Mouse (Mus musculus): ENCODE results near the gene Mylk.
"Not testable (repeated sequence)": the region's sequence is repeated elsewhere in the genome, so short reads cannot be mapped to it uniquely, and the experiment has no call there.

Gene Mylk

GRCm38 (mm10) chr16:34772445-34773032 is 27.5 kb downstream of the Mylk start:
- DNase-seq, result no peak

GRCm38 (mm10) chr16:34782442-34782841 is 37.4 kb downstream of the Mylk start:
- DNase-seq, result no peak

GRCm38 (mm10) chr16:34783536-34783935 is 38.5 kb downstream of the Mylk start:
- DNase-seq, result no peak

GRCm38 (mm10) chr16:34784675-34785074 is 39.7 kb downstream of the Mylk start:
- DNase-seq, result no peak

- DNase-seq, result no peak
Observed at GRCm38 (mm10) chr16:34792555-34792954, 47.5 kb downstream of the Mylk start.

GRCm38 (mm10) chr16:34793000-34793399 is 48.0 kb downstream of the Mylk start:
- no peak for DNase-seq

GRCm38 (mm10) chr16:34801222-34801621 is 56.2 kb downstream of the Mylk start:
- DNase-seq, result no peak

GRCm38 (mm10) chr16:34804286-34805010 is 59.4 kb downstream of the Mylk start:
- no peak for DNase-seq

- DNase-seq, result no peak
Observed at GRCm38 (mm10) chr16:34806883-34807767, 62.1 kb downstream of the Mylk start.

- no peak for DNase-seq
Observed at GRCm38 (mm10) chr16:34807768-34808275, 62.8 kb downstream of the Mylk start.

- DNase-seq, result no peak
Observed at GRCm38 (mm10) chr16:34812165-34812564, 67.2 kb downstream of the Mylk start.

- DNase-seq, result not testable (repeated sequence)
Observed at GRCm38 (mm10) chr16:34813161-34813560, 68.2 kb downstream of the Mylk start.

GRCm38 (mm10) chr16:34813570-34813969 is 68.6 kb downstream of the Mylk start:
- no peak for DNase-seq

GRCm38 (mm10) chr16:34814612-34815011 is 69.6 kb downstream of the Mylk start:
- no peak for DNase-seq

- no peak for DNase-seq
Observed at GRCm38 (mm10) chr16:34816548-34816947, 71.5 kb downstream of the Mylk start.

- no peak for DNase-seq
Observed at GRCm38 (mm10) chr16:34825111-34825744, 80.2 kb downstream of the Mylk start.

- no peak for DNase-seq
Observed at GRCm38 (mm10) chr16:34834477-34834876, 89.5 kb downstream of the Mylk start.

GRCm38 (mm10) chr16:34839004-34839703 is 94.1 kb downstream of the Mylk start:
- no peak for DNase-seq

- no peak for DNase-seq
Observed at GRCm38 (mm10) chr16:34839704-34840331, 94.8 kb downstream of the Mylk start.

- no peak for DNase-seq
Observed at GRCm38 (mm10) chr16:34844783-34845182, 99.8 kb downstream of the Mylk start.

GRCm38 (mm10) chr16:34847638-34848037 is 102.6 kb downstream of the Mylk start:
- DNase-seq, result no peak

GRCm38 (mm10) chr16:34854066-34854465 is 109.1 kb downstream of the Mylk start:
- no peak for DNase-seq

Data from B cell, adult 2 months (primary cell).